Mouse (Mus musculus) mammary gland, adult 2 months (tissue): ENCODE measurements around the gene Yipf1. TPM values are rescaled to one million over a fixed set of nuclear protein-coding genes. Genes with fewer than 3 reads are reported as not detected.

ENCODE experiments used
- polyA plus RNA-seq: library from polyadenylated mRNA; depleted of rRNA; stranded (reverse); fragments of >200 nt; gene quantifications from 2 replicates; pipeline ENCODE4 v1.2.3, GENCODE M21; 2012; ENCODE audit warnings: low replicate concordance; rRNA removed

Gene Yipf1
- polyA plus RNA-seq, result 27.9 and 58.1 TPM in 2 replicates

DNA sequence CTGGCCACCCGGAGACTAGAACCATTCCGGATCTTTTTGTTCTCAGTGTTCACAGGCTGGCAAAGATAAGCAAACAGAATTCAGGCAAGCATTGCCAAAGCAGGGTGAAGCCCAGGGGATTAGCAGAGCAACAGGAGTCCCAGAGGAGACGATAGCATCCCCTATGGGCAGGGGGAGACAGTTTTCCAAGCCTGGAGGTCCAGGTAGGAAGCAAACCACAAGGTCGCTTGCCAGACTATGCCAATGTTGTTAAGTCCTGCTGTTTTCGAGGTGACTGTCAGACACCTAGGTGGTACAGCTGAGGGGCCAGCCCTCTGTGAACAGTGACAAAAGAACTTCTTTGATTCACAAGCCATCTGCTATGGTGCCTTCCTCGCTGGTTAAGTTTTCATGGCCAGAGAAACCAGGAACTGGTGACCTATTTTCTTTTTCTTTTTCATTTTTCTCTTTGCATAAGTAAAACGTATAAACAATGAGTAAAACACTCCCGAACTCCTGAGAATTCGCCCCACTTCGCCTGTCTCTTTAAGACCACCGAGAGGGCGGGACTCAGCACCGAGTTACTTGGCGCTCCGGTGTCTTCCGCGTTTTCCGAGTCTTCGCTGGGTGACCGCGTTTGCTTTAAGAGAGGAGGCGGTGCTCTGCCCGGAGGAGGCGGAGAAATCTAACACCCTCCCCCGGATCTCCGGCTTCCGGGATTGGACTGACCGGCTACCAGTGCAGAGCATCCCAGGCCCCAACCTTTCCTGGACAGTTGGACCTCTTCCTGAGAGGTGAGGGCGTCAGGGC, at the start of gene Yipf1:
Gene Yipf1, plus strand, starts transcription at position 674 of the 789 bp plus-strand sequence.

DNA sequence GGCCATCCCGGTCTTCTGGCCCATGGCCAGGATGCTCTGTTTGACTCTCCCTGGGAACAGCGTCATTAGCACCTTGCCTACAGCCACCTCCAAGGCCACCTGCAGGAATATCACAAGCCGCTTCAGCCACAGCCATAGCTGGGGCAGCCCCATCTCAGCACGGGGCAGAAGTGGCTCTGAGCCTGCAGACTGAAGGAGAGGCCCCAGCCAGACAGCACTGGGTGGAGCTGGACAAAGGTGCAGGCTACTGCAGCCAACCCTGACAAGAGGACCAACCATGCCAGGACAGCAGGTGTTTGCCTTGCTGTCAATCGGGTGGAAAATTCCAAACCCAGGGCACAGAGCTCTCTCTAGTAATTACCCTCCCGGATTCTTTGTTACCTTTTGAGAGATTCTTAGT, 7.2 kb upstream of the Yipf1 start, which contains the start of gene Dio1:
Gene Dio1, minus strand, starts transcription at position 204 of the 400 bp plus-strand sequence.

DNA sequence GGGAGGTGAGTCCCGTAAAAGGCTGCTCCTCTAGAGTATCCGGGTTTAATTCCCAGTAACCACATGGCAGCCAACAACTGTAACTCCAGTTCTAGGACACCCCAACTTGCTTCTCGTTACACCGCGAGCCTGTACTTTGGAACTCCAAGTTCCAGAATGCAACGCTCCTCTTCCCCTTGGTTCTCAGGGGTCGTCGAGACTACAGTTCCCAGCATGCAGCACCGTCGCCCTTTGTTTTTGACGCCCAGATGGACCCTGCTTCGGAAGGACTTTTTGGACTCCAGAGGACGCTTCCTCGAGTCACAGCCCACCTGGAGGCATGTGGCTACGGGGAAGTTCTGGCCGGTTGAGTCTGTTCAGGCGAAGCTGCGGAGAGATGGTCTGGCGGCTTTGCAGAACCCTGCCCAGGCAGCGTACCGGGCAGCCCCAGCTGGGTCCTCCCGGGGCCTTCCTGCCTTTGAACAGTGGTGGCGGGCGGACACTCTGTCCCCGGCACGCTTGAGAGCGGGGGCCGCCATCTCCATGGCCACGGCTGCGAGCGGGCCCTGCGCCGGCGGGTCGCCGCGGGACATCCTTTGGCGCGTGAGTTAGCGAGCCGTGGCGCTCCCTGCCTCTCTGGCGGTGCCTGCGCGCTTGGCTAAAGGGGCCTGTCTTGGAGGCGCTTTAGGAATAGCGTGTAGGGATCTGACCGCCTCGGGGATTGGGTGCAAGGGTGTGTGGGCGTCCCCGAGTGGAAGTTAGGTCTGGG, 53.6 kb downstream of the Yipf1 start, which contains the start of gene Ndc1:
Gene Ndc1, plus strand, starts transcription at position 218 of the 748 bp plus-strand sequence.

Other genes with a start within 250 kb of the Yipf1 start
- gene Mrpl37, start 247.5 kb upstream of the Yipf1 start, polyA plus RNA-seq, result 66.8 and 112 TPM in 2 replicates
- gene Cyb5rl, start 247.4 kb upstream of the Yipf1 start, polyA plus RNA-seq, result 10.7 and 10.9 TPM in 2 replicates
- 0.04 TPM in 1 of 2 replicates, not detected in the other for gene Cdcp2, start 217.5 kb upstream of the Yipf1 start, polyA plus RNA-seq
- 262 and 291 TPM in 2 replicates for gene Tmem59, start 136.0 kb upstream of the Yipf1 start, polyA plus RNA-seq
- gene Tceanc2, start 135.2 kb upstream of the Yipf1 start, polyA plus RNA-seq, result 6.4 and 8.3 TPM in 2 replicates
- 1.2 and 1.9 TPM in 2 replicates for gene Ldlrad1, start 105.2 kb upstream of the Yipf1 start, polyA plus RNA-seq
- gene Lrrc42, start 60.8 kb upstream of the Yipf1 start, polyA plus RNA-seq, result 8.1 and 10.7 TPM in 2 replicates
- 2.2 and 3.4 TPM in 2 replicates for gene Hspb11, start 60.8 kb upstream of the Yipf1 start, polyA plus RNA-seq
- gene Dio1, start 7.2 kb upstream of the Yipf1 start, polyA plus RNA-seq, result 0.91 TPM in 1 of 2 replicates, not detected in the other
- gene Ndc1, start 53.4 kb downstream of the Yipf1 start, polyA plus RNA-seq, result 22.6 and 46.7 TPM in 2 replicates
- gene Glis1, start 120.2 kb downstream of the Yipf1 start, polyA plus RNA-seq, result 1.9 and 3.6 TPM in 2 replicates